Mouse (Mus musculus) ES-Bruce4 (cell line): ENCODE results near the gene Rassf5.

ENCODE experiments used
- CTCF ChIP-seq: IDR thresholded peaks from one replicate; pipeline ENCODE4 v1.8.1; 2011; ENCODE audit warnings: low read depth, low read length
- POLR2A ChIP-seq: IDR thresholded peaks from one replicate; pipeline ENCODE4 v1.8.1; 2011; ENCODE audit warnings: low read length; ENCODE audit not compliant: insufficient read depth

DNA sequence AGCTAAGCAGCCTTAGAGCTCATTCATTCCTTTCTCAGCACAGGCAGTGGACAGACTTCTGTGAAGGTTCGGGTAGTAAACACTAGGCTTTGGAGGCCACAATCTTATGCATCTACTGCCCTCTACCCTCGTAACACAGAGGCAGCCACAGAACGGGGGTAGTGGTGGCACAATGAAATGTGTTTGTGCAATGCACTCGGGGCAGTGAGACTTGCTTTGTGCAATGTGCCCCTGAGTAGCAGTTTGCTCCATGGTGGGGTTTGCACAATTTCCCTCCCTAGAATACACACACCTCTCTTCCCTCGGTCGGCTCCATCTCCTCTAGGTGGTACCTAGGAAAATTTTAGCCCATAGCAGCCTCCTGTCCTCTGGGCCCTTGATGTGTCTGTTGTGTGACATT is 58.1 kb downstream of the Rassf5 start:
- no peak for TF ChIP-seq POLR2A
- TF ChIP-seq CTCF, result no peak
